Mouse (Mus musculus) CD4-positive, CD25-positive, alpha-beta regulatory T cell, adult 4 months (primary cell): ENCODE measurements at regions not wholly inside any gene's neighbourhood (a gene's known extent, or its start where the extent isn't known, plus 50 kb on each side); places are given as distances from the start of the nearest gene placed in this dataset.

ENCODE experiments used
- ATAC-seq: one replicate; pipeline ENCODE4 v1.8.0; 2017

DNA sequence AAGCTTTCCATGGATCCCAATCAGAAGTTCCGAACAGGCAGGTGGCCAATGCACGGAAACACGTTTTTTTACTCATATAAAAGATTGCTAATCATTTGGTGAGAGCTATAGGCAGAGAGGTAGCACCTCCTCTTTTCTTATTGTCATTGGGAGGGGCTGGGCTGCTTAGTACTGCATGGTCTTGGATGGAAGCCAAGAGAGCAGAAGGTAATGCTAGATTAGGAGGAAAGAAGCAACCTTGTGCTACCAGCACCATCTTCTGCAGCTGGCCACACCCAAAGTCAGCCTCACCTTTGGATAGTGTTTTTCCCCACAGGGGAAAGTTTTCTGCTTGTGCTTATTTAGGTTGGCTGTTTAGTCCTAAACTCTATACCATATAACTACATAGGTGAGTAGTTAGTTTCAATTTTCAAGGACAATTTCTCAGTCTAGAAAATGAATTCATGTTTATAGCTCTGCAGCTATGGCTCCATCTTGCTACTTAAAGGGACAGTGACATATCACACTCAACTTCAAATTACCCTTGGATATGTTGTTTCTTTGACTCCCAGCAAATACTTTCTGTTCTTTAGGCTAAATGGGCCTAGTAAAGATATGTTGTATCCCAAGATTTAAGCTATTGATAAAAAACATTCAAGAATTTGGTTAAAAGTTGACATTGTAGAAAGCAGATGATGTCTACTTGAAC, 66.6 kb upstream of the Lcorl start:
- no peak for ATAC-seq
